Mouse (Mus musculus) lung, adult 2 months (tissue): ENCODE results near the gene 2610301B20Rik. TPM values are rescaled to one million over a fixed set of nuclear protein-coding genes. Genes with fewer than 3 reads are reported as not detected.
"Not testable (repeated sequence)": the region's sequence is repeated elsewhere in the genome, so short reads cannot be mapped to it uniquely, and the experiment has no call there.

ENCODE experiments used
- DNase-seq: peaks from one replicate; pipeline ENCODE4 v3.0.0; 2022
- H3K4me1 ChIP-seq: fragments of 200-500 bp; 2 replicates; pipeline ENCODE4 v1.6.1; 2011; ENCODE audit warnings: low read length; ENCODE audit not compliant: control insufficient read depth, insufficient read depth
- H3K4me3 ChIP-seq: fragments of 200-500 bp; replicated peaks from 2 replicates; pipeline ENCODE3; 2011; ENCODE audit warnings: low read depth, mild to moderate bottlenecking, control low read depth, low read length; ENCODE audit errors: extremely low read depth
- CTCF ChIP-seq: fragments of 200-500 bp; IDR thresholded peaks from 2 replicates; pipeline ENCODE4 v1.5.1; 2011; ENCODE audit warnings: mild to moderate bottlenecking, low read length, control low read depth; ENCODE audit not compliant: insufficient read depth
- POLR2A ChIP-seq: fragments of 200-500 bp; IDR thresholded peaks from 2 replicates; pipeline ENCODE4 v1.6.1; 2011; ENCODE audit warnings: low read depth, mild to moderate bottlenecking, control low read depth, low read length, borderline replicate concordance; ENCODE audit errors: extremely low read depth
- WGBS: fragments of 180-500 bp; shearing (Covaris S2); methylation state at CpG from one replicate; pipeline ENCODE4 v1.1.7; 2018; 5-methylcytosine and 5-hydroxymethylcytosine counted together
- polyA plus RNA-seq: library from polyadenylated mRNA; depleted of rRNA; stranded (reverse); fragments of >200 nt; gene quantifications from 2 replicates; pipeline ENCODE4 v1.2.3, GENCODE M21; 2012; rRNA removed

The 2610301B20Rik gene
- 5.5 and 7.3 TPM in 2 replicates for polyA plus RNA-seq

- peak; percentile 87 for DNase-seq
- Histone ChIP-seq H3K4me1 (peaks cover 4% of the 10 kb centered on the region), H3K4me3 (peak within 1 kb of the TSS; percentile 99)
- no peak for TF ChIP-seq CTCF
- TF ChIP-seq POLR2A, result peak; percentile 51; the same call in 1 of the 2 replicates
- WGBS, result under 1% methylated on average over 68 of the region's 68 CpGs
These were observed at the start of gene 2610301B20Rik for GRCm38 (mm10) chr4:10873920-10874665. TSS of gene 2610301B20Rik (plus strand) at chr4:10874498.

- no peak for TF ChIP-seq CTCF
- TF ChIP-seq POLR2A, result no peak
- Histone ChIP-seq H3K4me1 (no peaks in the 10 kb centered on the region), H3K4me3 (no peak overlapping the region)
- DNase-seq, result no peak
- WGBS, result 89% methylated on average over 1 of the region's 1 CpGs
These were observed 41.0 kb upstream of the 2610301B20Rik start for GRCm38 (mm10) chr4:10833273-10833672.

- TF ChIP-seq POLR2A, result no peak
- no peak for TF ChIP-seq CTCF
- peak; percentile 7 for DNase-seq
- Histone ChIP-seq H3K4me1 (no peaks in the 10 kb centered on the region), H3K4me3 (no peak overlapping the region)
- 71% methylated on average over 6 of the region's 6 CpGs for WGBS
These were observed 38.8 kb upstream of the 2610301B20Rik start for GRCm38 (mm10) chr4:10835252-10836051.

- no peak for DNase-seq
- Histone ChIP-seq H3K4me1 (no peaks in the 10 kb centered on the region; the same call in 1 of the 2 replicates), H3K4me3 (no peak overlapping the region)
- WGBS, result 61% methylated on average over 7 of the region's 7 CpGs
- TF ChIP-seq POLR2A (no peak), CTCF (no peak)
These were observed 28.4 kb upstream of the 2610301B20Rik start for GRCm38 (mm10) chr4:10845848-10846247.

- TF ChIP-seq POLR2A (no peak), CTCF (no peak)
- Histone ChIP-seq H3K4me1 (no peaks in the 10 kb centered on the region; the same call in 1 of the 2 replicates), H3K4me3 (no peak overlapping the region)
- 71% methylated on average over 7 of the region's 7 CpGs for WGBS
- DNase-seq, result no peak
These were observed 24.5 kb upstream of the 2610301B20Rik start for GRCm38 (mm10) chr4:10849812-10850211.

GRCm38 (mm10) chr4:10851013-10851412 lies 23.3 kb upstream of the 2610301B20Rik start:
- DNase-seq, result no peak
- TF ChIP-seq CTCF (no peak), POLR2A (no peak)
- Histone ChIP-seq H3K4me3 (no peak overlapping the region), H3K4me1 (no peaks in the 10 kb centered on the region)
- 68% methylated on average over 5 of the region's 5 CpGs for WGBS

GRCm38 (mm10) chr4:10859174-10859573 lies 15.1 kb upstream of the 2610301B20Rik start:
- H3K4me1 ChIP-seq, result no peaks in the 10 kb centered on the region
- no peak for DNase-seq
- no peak overlapping the region for H3K4me3 ChIP-seq
- no peak for TF ChIP-seq POLR2A
- no peak for TF ChIP-seq CTCF

GRCm38 (mm10) chr4:10859911-10860581 lies 14.3 kb upstream of the 2610301B20Rik start:
- Histone ChIP-seq H3K4me1 (no peaks in the 10 kb centered on the region), H3K4me3 (no peak overlapping the region)
- TF ChIP-seq CTCF, result no peak
- no peak for TF ChIP-seq POLR2A
- WGBS, result 37% methylated on average over 12 of the region's 12 CpGs
- DNase-seq, result no peak

- Histone ChIP-seq H3K4me1 (no peaks in the 10 kb centered on the region), H3K4me3 (no peak overlapping the region)
- no peak for TF ChIP-seq POLR2A
- no peak for TF ChIP-seq CTCF
- WGBS, result 73% methylated on average over 3 of the region's 3 CpGs
- no peak for DNase-seq
These were observed 13.5 kb upstream of the 2610301B20Rik start for GRCm38 (mm10) chr4:10860825-10861224.

- not testable (repeated sequence) for H3K4me1 ChIP-seq, H3K4me3 ChIP-seq, DNase-seq
- WGBS, result 80% methylated on average over 2 of the region's 2 CpGs
These were observed 11.4 kb upstream of the 2610301B20Rik start for GRCm38 (mm10) chr4:10862882-10863281.
